Mouse (Mus musculus) forebrain, postnatal 0 days (tissue): Measurements from ENCODE around the gene Thrb. TPM values are rescaled to one million over a fixed set of nuclear protein-coding genes. Genes with fewer than 3 reads are reported as not detected.

Source experiments
- ATAC-seq: fragments of 200-750 bp; cut with Nextera tagmentation; 2 replicates; pipeline ENCODE4 v1.8.0; 2017; ENCODE audit warnings: mild to moderate bottlenecking, moderate library complexity
- DNase-seq: peaks from one replicate; pipeline ENCODE4 v3.0.0-alpha.2; 2015
- H3K27ac ChIP-seq: fragments of 300-500 bp; sonication (generic); 2 replicates; pipeline ENCODE4 v1.5.1; 2014; ENCODE audit warnings: low read depth, mild to moderate bottlenecking, antibody characterized with exemption, low read length, moderate library complexity, mixed read lengths
- H3K27me3 ChIP-seq: fragments of 300-500 bp; sonication (generic); 2 replicates; pipeline ENCODE4 v1.6.1; 2014; ENCODE audit warnings: mild to moderate bottlenecking, low read length, mixed read lengths; ENCODE audit not compliant: insufficient read depth
- H3K36me3 ChIP-seq: fragments of 300-500 bp; sonication (generic); 2 replicates; pipeline ENCODE4 v1.6.1; 2014; ENCODE audit warnings: mild to moderate bottlenecking, moderate library complexity; ENCODE audit not compliant: insufficient read depth
- H3K4me1 ChIP-seq: fragments of 300-500 bp; sonication (generic); 2 replicates; pipeline ENCODE4 v1.6.1; 2014; ENCODE audit warnings: antibody characterized with exemption; ENCODE audit not compliant: insufficient read depth
- H3K4me2 ChIP-seq: fragments of 300-500 bp; sonication (generic); 2 replicates; pipeline ENCODE4 v1.6.1; 2014; ENCODE audit warnings: low read depth, mild to moderate bottlenecking, moderate library complexity
- H3K4me3 ChIP-seq: fragments of 300-500 bp; sonication (generic); 2 replicates; pipeline ENCODE4 v1.5.1; 2014; ENCODE audit warnings: low read depth, low read length, mixed read lengths
- H3K9ac ChIP-seq: fragments of 300-500 bp; sonication (generic); 2 replicates; pipeline ENCODE4 v1.6.1; 2014; ENCODE audit warnings: mild to moderate bottlenecking
- H3K9me3 ChIP-seq: fragments of 300-500 bp; sonication (generic); 2 replicates; pipeline ENCODE4 v1.6.1; 2016; ENCODE audit warnings: low read length
- CTCF ChIP-seq: sonication (generic); IDR thresholded peaks from 2 replicates; pipeline ENCODE4 v1.5.1; 2016; ENCODE audit warnings: antibody characterized with exemption, control low read depth, low read depth
- WGBS: fragments of 180-500 bp; shearing (Covaris S2); extraction: QIAGEN DNeasy Blood & Tissue Kit; methylation state at CpG from one replicate; pipeline ENCODE4 v1.1.7; 2014; 5-methylcytosine and 5-hydroxymethylcytosine counted together
- polyA plus RNA-seq: library from polyadenylated mRNA; unstranded; fragments of >200 nt; fragmentation: Nextera tagmentation; extraction: Ambion mirVana; gene quantifications from 2 replicates; pipeline ENCODE4 v1.2.1, GENCODE M21; 2015
- total RNA-seq: library from RNA; depleted of rRNA; stranded (reverse); fragments of >200 nt; gene quantifications from 2 replicates; pipeline ENCODE4 v1.2.3, GENCODE M21; 2014

Gene Thrb
- total and polyA plus RNA-seq, 2 experiments from 2014 or later: 3.3 to 6.2 TPM

- Histone ChIP-seq H3K36me3 (no peaks in the 10 kb centered on the region), H3K27ac (no peak overlapping the region), H3K4me1 (no peaks in the 10 kb centered on the region), H3K9me3 (no peaks in the 10 kb centered on the region), H3K9ac (no peak overlapping the region), H3K4me3 (no peak overlapping the region), H3K4me2 (no peak overlapping the region), H3K27me3 (no peaks in the 10 kb centered on the region)
- peak; percentile 36 for DNase-seq
- WGBS: 55% methylated on average over 4 of the region's 4 CpGs
- peak; percentile 76 for ATAC-seq
- no peak for TF ChIP-seq CTCF
These were observed 246.9 kb downstream of the Thrb start for GRCm38 (mm10) chr14:17906931-17907330.

- WGBS: 74% methylated on average over 3 of the region's 3 CpGs
- no peaks in the 10 kb centered on the region for H3K9me3 ChIP-seq
- H3K9ac ChIP-seq: no peak overlapping the region
- H3K27me3 ChIP-seq: no peaks in the 10 kb centered on the region
- H3K4me3 ChIP-seq: no peak overlapping the region
- ATAC-seq (no peak), DNase-seq (no peak)
- H3K36me3 ChIP-seq: no peaks in the 10 kb centered on the region
- TF ChIP-seq CTCF: no peak
- no peak overlapping the region for H3K27ac ChIP-seq
- no peaks in the 10 kb centered on the region for H3K4me1 ChIP-seq
- H3K4me2 ChIP-seq: no peak overlapping the region
These were observed 251.1 kb downstream of the Thrb start for GRCm38 (mm10) chr14:17911157-17911556.

- H3K4me2 ChIP-seq: no peak overlapping the region
- DNase-seq (no peak), ATAC-seq (no peak)
- 55% methylated on average over 6 of the region's 6 CpGs for WGBS
- TF ChIP-seq CTCF: no peak
- H3K27ac ChIP-seq: no peak overlapping the region
- H3K36me3 ChIP-seq: no peaks in the 10 kb centered on the region
- no peak overlapping the region for H3K9ac ChIP-seq
- no peaks in the 10 kb centered on the region for H3K4me1 ChIP-seq
- no peaks in the 10 kb centered on the region for H3K9me3 ChIP-seq
- no peak overlapping the region for H3K4me3 ChIP-seq
- H3K27me3 ChIP-seq: no peaks in the 10 kb centered on the region
These were observed 252.6 kb downstream of the Thrb start for GRCm38 (mm10) chr14:17912573-17913207.

- Histone ChIP-seq H3K4me3 (no peak overlapping the region), H3K27me3 (no peaks in the 10 kb centered on the region), H3K36me3 (no peaks in the 10 kb centered on the region), H3K4me2 (no peak overlapping the region), H3K9ac (no peak overlapping the region), H3K4me1 (no peaks in the 10 kb centered on the region), H3K27ac (no peak overlapping the region), H3K9me3 (no peaks in the 10 kb centered on the region)
- no peak for TF ChIP-seq CTCF
- no peak for DNase-seq
- 77% methylated on average over 2 of the region's 2 CpGs for whole genome bisulfite sequencing
- ATAC-seq: no peak
These were observed 255.5 kb downstream of the Thrb start for GRCm38 (mm10) chr14:17915556-17915955.

GRCm38 (mm10) chr14:17916651-17917050 is 256.6 kb downstream of the Thrb start:
- 82% methylated on average over 2 of the region's 2 CpGs for WGBS
- DNase-seq (no peak), ATAC-seq (no peak)
- Histone ChIP-seq H3K4me2 (no peak overlapping the region), H3K4me1 (no peaks in the 10 kb centered on the region), H3K9me3 (no peaks in the 10 kb centered on the region), H3K9ac (no peak overlapping the region), H3K36me3 (no peaks in the 10 kb centered on the region), H3K4me3 (no peak overlapping the region), H3K27ac (no peak overlapping the region), H3K27me3 (no peaks in the 10 kb centered on the region)
- TF ChIP-seq CTCF: no peak

- ATAC-seq: peak; percentile 70
- no peaks in the 10 kb centered on the region for H3K36me3 ChIP-seq
These were observed 257.2 kb downstream of the Thrb start for GRCm38 (mm10) chr14:17917124-17917763.

GRCm38 (mm10) chr14:17917899-17918298 is 257.8 kb downstream of the Thrb start:
- no peak overlapping the region for H3K9ac ChIP-seq
- no peak overlapping the region for H3K27ac ChIP-seq
- H3K9me3 ChIP-seq: no peaks in the 10 kb centered on the region
- TF ChIP-seq CTCF: no peak
- DNase-seq: no peak
- WGBS: 18% methylated on average over 3 of the region's 3 CpGs
- no peak overlapping the region for H3K4me3 ChIP-seq
- H3K36me3 ChIP-seq: no peaks in the 10 kb centered on the region
- H3K4me1 ChIP-seq: no peaks in the 10 kb centered on the region
- peak; percentile 52 for ATAC-seq
- no peaks in the 10 kb centered on the region for H3K27me3 ChIP-seq
- no peak overlapping the region for H3K4me2 ChIP-seq

More at GRCm38 (mm10) chr14:17917124-17917763, 257.2 kb downstream of the Thrb start:
- H3K4me2 ChIP-seq: no peak overlapping the region
- H3K4me1 ChIP-seq: no peaks in the 10 kb centered on the region
- no peak overlapping the region for H3K9ac ChIP-seq
- DNase-seq: no peak
- H3K27me3 ChIP-seq: no peaks in the 10 kb centered on the region
- H3K9me3 ChIP-seq: no peaks in the 10 kb centered on the region
- no peak overlapping the region for H3K27ac ChIP-seq
- 52% methylated on average over 3 of the region's 3 CpGs for WGBS
- no peak for TF ChIP-seq CTCF
- no peak overlapping the region for H3K4me3 ChIP-seq
